Mouse (Mus musculus): ENCODE results near the gene Sertad1. TPM values are rescaled to one million over a fixed set of nuclear protein-coding genes. Genes with fewer than 3 reads are reported as not detected.

The Sertad1 gene
- total RNA-seq, 2 experiments from 2014 or later: 18.1 to 18.8 TPM

DNA sequence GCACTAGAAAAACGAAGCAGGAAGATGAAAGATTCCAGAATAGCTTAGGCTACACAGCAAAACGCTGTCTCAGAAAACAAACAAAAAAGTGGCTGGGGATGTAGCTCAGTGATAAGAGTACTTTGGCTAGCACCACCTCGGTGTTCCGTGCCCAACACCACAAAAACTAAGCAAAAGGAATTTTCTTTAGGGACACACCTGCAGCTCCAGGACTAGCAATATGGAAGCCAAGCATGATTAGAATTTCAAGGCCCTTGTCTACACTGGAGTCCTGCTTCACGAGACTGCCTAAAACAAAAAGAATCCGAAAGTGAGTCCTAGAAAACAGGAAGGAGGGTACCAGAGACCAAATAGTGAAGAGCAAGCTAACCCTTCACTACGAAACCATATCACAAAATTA lies 14.1 kb upstream of the Sertad1 start:
- DNase-seq (ENCODE audit: low spot score in 2 of 2): no peak

DNA sequence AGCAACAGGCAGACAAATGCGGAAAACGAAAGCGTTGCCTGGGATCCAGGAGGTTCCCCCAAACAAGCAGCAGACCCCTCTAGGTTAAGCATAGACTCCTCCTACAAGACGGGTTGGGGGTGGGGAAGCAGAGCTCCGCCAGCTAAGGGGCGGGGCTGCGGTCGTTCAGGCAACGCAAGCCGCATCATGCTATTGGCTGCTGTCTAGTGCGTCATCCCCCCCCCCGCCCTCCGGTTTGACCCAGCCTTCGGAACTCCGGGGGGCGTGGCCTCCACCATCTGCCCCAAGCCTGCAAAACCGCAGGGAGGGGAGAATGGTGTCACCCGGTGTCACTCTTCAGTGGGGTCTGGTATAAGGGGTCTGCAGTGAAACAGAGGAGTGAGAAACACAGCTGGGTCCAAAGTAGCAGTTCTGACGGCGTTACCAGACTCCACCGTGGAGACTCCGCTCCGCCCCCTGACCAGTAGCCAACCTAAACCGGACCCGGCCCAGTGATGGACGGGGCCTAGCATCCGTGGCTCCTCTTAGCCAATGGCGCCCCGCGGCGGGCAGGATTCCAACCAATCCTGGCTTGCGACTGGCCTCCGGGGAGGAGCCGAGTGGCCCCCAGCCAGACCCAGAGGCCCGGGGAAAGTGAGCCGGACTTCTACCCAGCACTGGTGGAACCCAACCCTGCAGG lies 13.4 kb upstream of the Sertad1 start, which contains the start of gene Sertad3:
TSS of gene Sertad3 (plus strand) at position 613 of the 679 bp plus-strand sequence.
- peak; percentile 99 for DNase-seq (ENCODE audit: low spot score in 2 of 2)

DNA sequence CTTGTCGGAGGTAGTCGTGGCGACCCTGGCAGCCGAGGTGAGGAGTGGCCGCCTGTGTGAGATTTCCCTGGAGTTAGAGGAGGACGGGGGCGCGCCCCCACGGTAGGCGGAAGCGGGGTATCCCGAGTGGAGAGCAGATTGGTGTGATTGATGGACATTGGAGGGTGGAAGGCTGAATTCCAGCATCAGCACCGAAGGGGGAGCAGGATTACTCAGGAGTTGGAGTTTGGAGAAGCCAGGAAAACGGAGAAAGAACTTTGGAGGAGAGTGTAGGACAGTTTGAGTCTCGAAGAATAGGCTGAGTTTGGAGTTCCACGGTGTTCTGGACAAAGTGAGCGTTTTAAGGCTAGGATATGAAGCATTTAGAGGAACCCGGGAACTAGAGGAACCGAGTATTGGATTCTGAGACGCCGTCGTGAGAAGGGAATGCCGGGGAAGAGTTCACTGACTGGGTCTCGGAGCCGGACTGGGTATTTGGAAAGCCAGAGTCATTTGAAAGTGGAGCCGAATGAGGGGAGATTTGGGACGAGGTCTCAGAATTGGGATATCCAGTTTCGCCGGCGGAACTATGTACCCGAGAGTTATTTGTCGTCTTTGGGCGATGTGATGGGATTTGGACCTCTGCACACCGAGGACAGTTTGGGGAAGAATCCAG lies 12.7 kb upstream of the Sertad1 start:
- DNase-seq (ENCODE audit: low spot score in 2 of 2): no peak

DNA sequence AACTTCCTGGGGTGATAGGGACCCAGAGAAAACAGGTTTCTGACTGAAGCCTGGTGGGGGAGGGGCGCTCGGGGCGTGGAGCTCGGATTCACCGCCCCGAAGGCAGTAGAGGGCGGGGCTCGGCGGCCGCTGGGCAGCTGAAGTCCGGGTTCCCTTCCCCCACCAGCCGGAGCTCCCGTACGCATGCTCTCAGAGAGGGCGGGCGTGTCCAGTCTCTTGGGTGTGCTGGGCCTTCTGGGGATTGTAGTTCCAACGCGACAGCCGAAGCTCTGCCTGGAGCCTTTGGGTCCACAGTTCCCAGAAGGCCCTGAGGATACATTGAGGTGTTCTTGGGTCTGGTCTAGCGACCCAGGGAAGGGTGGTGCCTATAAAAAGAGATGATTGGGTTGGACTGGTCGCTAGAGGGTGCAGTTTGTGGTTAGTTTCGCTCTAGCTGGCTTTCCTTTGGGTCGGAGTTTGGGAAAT lies 12.2 kb upstream of the Sertad1 start:
- peak; percentile 88 to 93 for DNase-seq (ENCODE audit: low spot score in 2 of 2)

DNA sequence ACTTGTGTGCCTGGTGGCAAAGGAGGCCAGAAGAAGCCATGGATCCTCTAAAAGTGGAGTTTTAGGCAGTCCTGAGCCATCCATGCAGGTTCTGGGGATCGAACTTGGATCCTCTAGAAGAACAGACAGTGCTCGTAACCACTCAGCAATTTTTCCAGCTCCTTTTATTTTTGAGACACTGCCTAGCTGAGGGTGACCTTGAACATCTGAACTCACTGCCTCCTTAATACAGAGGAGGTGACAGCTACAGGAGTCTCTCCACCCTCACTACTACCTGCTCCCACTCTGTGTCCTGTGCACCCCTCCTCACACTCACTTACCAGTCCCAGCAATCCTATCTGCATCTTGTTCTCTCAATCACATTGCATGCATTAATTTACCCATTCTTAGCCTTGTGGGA lies 11.1 kb upstream of the Sertad1 start:
- no peak for DNase-seq (ENCODE audit: low spot score in 2 of 2)

DNA sequence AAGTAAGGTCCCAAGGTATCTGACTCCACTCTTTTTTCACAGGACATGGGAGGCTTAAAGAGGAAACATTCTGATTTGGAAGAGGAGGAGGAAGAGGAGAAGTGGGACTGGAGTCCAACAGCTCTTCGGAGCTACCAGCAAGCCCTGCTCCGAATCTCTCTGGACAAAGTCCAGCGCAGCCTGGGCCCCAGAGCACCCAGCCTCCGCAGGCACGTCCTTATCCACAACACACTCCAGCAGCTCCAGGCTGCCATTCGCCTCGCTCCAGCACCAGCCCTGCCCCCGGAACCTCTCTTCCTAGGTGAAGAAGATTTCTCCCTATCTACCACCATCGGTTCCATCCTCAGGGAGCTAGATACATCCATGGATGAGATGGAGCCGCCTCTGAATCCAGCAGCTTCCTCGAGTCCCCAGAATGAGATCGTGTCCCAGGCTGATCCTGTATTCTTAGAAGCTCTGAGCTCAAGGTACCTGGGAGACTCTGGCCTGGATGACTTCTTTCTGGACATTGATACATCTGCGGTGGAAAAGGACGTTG lies 10.5 kb upstream of the Sertad1 start:
- DNase-seq (ENCODE audit: low spot score in 2 of 2): no peak

DNA sequence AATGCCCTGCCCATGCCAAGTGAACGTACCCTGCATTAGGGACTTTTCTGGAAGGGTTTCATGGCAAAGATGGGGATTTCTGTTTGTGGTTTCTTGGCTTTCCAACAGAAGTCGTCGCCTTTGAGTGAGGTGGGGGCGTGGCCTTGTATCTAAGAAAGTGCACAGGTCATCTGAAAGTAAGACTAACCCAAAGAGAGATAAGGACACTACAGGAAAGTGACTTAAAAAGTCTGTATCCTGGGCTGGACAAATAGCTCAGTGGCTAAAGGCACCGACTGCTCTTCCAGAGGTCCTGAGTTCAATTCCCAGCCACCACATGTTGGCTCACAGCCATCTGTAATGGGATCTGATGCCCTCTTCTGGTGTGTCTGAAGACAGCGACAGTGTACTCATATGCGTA lies 8.1 kb upstream of the Sertad1 start:
- no peak for DNase-seq (ENCODE audit: low spot score in 2 of 2)

DNA sequence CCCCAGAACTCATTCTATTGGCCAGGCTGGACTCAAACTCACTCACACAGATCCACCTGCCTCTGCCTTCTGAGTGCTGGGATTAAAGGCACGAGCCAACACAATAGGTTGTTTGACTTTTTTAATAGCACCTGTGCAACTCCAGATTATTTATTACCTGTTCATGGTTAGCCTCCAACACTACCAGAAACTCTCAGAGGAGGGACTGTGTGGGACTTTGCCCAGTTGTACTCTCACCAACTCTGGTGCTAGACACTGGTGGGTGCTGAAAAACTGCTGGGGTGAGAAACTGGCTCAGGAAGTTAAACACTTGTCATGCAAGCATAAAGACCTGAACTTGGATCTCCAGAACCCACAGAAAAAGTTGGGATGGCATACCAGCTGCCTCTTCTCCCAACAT lies 7.0 kb upstream of the Sertad1 start:
- no peak for DNase-seq (ENCODE audit: low spot score in 2 of 2)

DNA sequence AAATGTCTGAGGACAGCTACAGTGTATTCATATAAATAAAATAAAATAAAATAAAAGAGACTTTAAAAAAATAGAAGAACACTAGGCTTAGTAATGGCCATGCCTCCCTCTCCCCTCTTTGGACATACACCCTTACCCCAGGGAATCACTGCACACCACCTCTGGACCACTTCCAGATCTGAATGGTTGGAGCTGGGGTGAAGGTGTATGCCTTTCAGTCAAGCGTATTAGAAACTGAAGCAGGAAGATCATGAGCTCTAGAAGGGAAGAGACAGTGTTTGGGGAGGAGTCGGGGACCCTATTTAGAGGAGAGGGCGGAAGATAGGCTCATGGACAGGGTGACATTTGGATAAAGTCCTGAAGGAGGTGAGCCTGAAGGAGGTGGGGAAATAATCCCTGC lies 6.2 kb upstream of the Sertad1 start:
- no peak for DNase-seq (ENCODE audit: low spot score in 2 of 2)

DNA sequence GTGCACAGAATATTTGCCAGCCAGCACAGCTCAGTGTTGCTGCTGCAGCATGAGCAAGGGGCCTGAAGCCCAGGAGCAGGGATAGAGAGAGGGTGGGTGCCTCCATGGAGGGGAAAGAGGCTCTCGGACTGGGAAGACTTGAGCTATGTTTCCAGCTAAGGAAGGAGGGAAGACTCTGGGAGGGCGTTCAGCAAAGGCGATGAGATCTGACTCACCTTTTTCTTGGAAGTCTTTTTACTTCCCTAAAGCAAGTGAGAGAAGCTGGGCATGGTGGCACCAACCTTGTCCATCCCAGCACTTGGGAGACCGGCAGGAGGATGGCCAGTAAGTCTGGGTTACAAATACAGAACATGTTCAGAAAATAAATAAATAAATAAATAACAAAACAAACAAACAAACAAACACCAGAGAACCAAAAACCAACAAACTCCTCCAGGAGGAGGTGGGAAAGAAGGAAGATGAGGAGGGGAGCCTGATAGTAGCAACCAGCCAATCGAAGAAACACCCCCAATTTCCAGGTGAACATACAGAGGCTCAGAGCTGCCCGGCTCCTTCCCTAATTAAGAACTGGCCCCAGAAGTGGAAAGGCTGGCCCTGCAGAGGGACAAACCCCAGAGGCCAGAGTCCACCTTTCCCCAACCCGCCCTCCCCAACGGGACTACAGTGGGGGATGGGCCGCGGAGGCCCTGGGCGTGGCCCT lies 5.6 kb upstream of the Sertad1 start:
- DNase-seq (ENCODE audit: low spot score in 2 of 2): no peak

DNA sequence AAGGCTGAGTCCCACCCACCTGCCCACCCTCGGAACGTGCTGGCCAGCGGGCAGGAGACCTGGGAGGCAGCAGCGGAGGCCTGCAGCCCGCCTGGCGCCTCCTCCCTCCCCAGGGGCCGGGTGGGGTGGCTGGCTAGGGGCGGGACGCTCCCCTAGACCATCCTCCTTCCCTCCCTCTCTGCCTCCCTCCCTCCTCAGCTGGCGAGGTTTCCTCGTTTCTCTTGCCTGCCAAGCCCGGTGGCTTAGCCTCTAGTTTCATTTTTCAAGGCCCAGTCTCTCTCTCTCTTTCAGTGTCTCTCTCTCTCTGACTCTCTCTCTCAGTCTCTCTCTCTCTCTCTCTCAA lies 5.1 kb upstream of the Sertad1 start:
- peak; percentile 61 to 84 for DNase-seq (ENCODE audit: low spot score in 2 of 2)

DNA sequence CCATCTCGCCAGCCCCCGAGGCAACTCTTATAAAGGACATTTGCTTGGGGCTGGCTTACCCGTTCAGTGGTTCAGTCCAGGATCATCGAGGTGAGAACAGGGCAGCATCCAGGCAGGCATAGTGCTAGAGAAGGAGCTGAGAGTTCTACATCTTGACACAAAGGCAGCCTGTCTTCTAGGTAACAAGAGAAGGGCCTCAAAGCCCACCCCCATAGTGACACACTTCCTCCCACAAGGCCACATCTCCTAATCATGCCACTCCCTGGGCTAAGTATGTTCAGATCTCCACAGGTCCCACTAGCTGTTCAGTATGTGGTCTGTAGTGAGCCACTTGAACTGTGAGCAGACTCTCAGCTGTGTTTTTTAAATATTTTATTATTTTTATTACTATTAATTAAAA lies 2.9 kb upstream of the Sertad1 start:
- DNase-seq (ENCODE audit: low spot score in 2 of 2): no peak

DNA sequence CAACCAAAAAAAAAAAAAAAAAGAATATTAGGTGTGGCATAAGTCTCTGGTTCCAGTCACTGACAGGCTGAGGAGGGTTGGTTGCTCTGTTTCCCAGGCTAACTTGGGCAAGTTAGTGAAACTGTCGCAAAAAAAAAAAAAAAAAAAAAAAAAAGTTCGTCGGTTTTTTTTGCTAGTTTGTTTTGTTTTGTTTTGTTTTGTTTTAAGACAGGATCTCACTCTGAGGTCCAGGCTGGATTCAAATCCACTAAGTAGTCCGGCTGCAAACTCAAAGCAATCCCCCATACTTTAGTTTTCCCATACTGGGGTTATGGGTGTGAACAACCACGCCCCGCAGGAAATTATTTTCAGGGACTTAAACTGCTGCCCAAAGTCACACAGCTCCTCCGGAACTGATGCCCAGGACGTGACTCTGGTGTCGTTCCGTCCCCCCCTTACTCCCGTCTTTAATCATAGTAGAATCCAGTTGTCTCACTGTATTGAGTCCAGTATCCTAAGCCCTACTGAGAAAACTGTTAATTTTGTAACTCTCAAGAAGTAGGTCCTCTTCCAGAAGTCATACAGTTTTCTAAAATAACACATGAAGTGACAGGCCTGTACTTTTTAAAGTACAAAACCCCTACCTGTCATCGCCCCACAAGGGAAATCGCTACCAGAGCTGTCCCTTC lies 474 bp upstream of the Sertad1 start:
- no peak for DNase-seq (ENCODE audit: low spot score in 2 of 2)

DNA sequence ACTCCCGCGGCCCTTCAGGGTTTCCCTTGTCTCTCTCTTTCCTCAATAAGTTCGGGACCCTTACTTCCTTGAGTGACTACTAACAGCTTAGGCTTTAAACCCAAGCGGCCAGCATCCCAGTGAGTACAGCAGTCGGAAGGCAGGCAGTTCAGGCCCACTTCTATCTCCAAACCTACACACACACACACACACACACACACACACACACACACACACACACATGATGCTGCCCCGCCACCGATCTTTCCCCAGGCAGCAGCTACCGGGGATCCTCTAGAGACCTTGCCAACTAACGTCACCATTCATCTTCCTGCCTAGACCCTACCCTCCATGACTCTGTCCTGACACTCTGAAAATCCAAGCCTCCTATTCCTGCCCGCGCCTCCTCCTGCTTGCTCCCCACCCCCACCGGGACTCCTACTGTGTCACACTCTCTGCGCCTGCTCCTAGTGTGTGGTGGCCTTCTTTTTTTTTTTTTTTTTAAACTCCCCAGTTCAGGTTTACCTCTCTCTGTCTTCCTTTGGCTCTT lies 1.1 kb downstream of the Sertad1 start:
- DNase-seq (ENCODE audit: low spot score in 2 of 2): peak in 1 of 2 experiments; percentile 61

DNA sequence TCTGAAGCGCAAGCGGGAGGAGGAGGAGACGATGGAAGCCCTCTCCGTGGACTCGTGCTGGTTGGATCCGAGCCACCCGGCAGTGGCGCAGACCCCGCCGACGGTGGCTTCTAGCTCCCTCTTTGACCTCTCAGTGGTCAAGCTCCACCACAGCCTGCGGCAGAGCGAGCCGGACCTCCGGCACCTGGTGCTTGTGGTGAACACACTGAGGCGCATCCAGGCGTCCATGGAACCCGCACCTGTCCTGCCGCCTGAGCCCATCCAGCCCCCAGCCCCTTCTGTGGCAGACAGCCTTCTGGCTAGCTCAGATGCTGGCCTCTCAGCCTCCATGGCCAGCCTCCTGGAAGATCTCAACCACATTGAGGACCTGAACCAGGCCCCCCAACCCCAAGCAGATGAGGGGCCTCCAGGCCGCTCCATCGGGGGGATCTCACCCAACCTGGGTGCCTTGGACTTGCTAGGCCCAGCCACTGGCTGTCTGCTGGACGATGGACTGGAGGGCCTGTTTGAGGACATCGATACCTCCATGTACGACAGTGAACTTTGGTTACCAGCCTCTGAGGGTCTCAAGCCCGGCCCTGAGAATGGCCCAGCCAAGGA lies 2.7 kb downstream of the Sertad1 start:
- DNase-seq (ENCODE audit: low spot score in 2 of 2): no peak

DNA sequence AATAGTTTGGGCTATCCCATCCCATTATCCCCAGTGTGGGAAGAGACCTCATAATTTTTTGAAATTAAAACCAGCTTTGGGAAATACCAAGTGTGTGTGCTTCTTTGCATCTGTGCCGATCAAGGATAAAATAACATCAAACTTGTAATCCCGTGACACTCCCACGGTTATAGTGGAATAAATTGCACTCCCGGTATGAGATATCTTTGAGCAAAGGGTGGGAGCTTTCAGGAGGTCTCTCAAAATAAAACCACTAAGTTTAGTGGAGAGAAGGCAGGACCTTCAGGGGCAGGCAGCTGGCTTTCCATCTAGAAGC lies 3.5 kb downstream of the Sertad1 start:
- DNase-seq (ENCODE audit: low spot score in 2 of 2): no peak

DNA sequence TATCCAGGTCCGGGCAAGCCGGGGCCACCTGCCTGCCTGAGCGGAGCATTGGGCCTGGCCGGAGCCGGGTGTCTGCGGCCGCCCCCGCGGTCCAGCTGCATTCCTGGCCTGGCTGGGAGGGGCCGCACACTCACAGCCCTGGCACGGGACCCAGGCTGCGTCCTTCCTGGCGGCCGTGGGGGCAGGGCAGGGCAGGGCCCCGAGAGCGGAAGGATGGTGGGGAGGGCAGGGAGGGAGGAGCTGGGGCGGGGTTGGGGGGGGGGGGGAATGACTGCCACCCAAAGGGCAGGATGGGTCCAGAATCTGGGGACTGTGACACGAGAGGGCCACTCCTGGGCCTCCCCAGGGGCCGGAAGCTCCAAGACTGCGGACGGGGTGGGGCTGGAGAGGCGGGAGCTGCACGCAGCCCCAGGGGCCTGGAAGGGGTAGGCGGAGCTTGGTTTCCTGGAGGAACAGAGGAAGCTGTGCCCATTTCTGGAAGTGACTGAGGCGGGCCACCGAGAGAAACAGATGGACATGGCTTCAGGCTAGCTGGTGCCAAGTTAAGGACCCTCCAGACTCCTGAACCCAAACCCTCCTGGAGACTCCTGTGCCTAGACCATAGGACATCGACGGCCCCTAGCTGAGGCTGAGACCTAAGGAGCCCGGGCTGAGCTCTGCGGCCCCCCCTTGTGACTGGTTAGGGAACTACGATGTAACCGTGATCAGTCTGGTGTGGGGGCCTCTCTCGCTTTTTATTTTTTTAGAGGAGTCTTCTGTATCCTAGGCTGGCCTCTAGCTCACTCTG lies 4.0 kb downstream of the Sertad1 start:
- DNase-seq (ENCODE audit: low spot score in 2 of 2): peak; percentile 87 to 88

DNA sequence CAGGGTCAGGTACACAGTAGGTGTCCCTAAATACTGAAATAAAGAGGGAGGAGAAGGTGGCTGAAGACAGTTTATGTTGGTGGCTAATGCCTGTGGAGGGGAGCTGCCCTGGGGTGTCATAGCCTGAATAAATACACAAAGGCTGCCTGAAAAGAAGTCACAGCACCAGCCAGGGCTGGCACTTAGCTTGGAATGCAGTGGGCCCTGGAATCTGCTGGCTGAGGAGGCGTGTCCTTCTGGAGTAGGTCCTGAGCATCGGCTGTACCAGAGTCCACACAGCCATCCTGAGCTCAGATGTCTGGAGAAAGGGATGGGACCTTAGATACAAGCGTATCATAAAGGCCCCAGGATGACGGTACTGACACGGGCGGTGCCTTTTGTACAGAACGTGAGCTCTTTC lies 5.1 kb downstream of the Sertad1 start:
- no peak for DNase-seq (ENCODE audit: low spot score in 2 of 2)

DNA sequence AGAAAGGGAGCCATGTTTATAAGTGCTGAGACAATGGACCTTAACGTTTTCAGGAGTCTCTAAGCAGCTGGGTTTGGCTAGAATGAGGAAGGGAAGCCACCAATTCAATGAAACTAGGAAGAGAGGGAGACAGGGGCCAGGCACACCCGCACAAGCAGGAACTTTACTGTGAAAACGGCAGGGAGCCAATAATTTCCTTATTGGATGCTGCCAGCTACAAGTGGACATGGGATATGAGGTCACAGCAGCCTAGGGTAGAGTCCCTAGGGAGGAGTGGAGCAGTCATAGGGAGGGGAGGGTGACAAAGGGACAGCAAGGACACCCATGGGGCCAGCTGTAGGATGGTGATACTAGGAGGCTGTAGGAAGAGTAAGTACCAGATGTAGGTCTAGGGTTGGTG lies 6.3 kb downstream of the Sertad1 start:
- DNase-seq (ENCODE audit: low spot score in 2 of 2): no peak

DNA sequence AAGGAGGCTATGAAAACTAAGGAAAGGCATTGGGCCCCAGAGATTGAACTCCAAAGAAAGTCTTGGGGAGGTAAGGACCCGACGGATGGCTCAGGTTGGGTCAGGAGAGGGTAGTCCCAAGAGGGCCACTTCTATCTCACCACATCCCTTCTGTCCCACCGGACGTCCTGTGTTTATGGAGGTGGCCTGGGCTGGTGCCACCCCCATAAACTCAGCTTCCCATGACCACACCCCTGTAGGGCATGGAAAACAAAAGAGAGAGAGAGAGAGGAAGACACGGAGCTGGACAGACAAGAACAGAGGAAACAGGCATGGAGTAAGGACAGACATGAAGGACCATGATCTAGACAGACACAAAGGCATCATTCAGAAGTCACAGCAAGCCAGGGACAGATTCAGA lies 6.7 kb downstream of the Sertad1 start:
- no peak for DNase-seq (ENCODE audit: low spot score in 2 of 2)
